Mouse (Mus musculus) cerebellum, adult 9-11 months (tissue): ENCODE measurements around the gene Parp11.
A peak's percentile ranks its signal among the peaks of the same experiment; 100 is the strongest.

Experiments used
- DNase-seq: peaks from one replicate; pipeline ENCODE4 v3.0.0; 2022

Gene Parp11

GRCm38 (mm10) chr6:127446436-127446890 is at the start of gene Parp11:
Gene Parp11 (plus strand): TSS chr6:127446840.
- DNase-seq: peak; percentile 23

DNA sequence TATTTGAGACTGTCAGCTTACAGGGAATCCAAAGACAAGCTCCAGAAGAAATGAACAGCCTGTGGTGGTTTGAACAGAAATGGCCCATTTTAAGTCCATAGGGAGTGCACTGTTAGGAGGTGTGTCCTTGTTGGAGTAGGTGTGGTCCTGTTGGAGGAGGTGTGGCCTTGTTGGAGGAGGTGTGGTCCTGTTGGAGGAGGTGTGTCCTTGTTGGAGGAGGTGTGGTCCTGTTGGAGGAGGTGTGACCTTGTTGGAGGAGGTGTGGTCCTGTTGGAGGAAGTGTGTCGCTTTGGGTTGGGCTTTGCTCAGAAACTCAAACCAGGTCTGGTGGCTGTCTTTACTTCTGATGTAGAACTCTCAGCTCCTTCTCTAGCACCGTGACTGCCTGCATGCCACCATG is 48.6 kb upstream of the Parp11 start:
- DNase-seq: no peak

GRCm38 (mm10) chr6:127401419-127401818 is 45.2 kb upstream of the Parp11 start:
- DNase-seq: no peak

DNA sequence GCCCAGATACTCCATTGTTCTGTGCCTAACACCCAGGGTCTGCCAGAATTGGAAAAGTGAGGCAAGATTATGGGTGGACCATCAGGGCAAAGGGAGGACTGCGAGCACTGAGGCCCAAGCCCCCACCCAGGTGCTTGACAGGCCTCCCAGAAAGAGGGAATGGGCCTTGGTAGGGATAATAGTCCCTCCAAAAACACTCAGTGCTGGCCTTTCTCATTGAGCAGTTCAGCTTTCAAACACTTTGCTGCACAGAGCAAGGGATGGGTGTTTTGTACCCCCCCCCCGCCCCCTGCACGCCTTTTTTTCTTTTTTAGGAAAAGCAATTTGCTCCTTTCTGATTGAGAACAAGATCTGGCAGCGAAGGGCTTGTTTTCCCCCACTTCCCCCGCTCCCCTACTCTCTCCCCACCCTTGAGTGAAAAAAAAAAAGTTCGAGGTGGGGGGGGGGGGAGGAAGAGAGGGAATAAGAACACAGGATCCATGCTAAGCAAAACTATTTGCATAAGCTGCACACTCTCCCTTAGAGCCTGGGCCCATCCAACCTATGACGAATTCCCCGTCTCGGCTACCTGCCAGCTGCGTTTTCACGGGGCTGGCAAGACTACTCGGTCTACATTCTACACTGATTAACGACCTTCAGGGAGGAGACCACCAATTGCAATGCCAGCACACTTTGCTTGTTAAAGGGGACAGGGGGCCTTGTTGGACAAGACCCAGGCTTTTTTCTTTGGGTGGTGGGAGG is 42.4 kb upstream of the Parp11 start:
- no peak for DNase-seq

DNA sequence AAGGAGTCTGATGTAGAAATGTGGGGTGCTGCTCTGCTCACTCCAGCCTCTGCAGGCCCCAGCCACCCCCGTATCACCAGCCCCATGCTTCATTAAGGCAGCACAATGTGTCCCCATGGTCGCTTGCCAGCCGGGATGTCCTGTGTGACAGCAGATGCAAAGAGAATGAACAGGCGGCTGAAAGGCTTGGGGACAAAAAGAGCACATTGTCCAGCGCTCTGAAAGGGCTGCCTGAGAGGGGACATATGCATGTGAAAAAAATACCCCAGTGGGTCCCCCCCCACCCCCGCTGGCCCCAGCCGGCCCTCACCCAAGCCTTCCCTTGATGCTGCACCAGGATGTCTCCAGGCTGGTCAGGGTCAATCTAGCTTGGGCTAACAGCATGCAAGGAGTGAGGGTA is 41.0 kb upstream of the Parp11 start:
- no peak for DNase-seq

- no peak for DNase-seq
Observed at GRCm38 (mm10) chr6:127407742-127408141, 38.9 kb upstream of the Parp11 start.

- no peak for DNase-seq
Observed at GRCm38 (mm10) chr6:127417525-127418184, 29.0 kb upstream of the Parp11 start.

GRCm38 (mm10) chr6:127418322-127418721 is 28.3 kb upstream of the Parp11 start:
- no peak for DNase-seq

GRCm38 (mm10) chr6:127420115-127420514 is 26.5 kb upstream of the Parp11 start:
- DNase-seq: no peak

GRCm38 (mm10) chr6:127425095-127425494 is 21.5 kb upstream of the Parp11 start:
- DNase-seq: no peak

DNA sequence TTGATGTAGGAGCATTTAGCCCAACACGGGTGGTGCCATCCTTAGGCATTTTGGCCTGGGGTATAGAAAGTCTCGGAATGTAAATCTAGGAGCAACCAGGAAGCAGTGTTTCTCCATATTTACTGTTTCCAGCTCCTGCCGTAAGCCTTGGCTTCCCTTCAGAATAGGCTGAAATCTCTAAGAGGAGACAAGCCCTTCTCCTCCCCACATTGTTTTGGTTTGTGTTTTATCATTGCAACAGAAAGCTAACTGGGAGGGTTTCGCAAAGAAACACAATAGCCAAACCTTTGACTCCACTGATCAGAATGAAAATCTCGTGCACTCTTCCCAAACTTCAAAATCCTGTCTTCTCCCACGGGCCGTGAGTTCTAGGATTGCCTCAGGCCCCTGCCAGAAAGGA is 15.9 kb upstream of the Parp11 start:
- no peak for DNase-seq

- no peak for DNase-seq
Observed at GRCm38 (mm10) chr6:127431196-127431766, 15.4 kb upstream of the Parp11 start.

GRCm38 (mm10) chr6:127433886-127434647 is 12.6 kb upstream of the Parp11 start:
- DNase-seq: no peak

DNA sequence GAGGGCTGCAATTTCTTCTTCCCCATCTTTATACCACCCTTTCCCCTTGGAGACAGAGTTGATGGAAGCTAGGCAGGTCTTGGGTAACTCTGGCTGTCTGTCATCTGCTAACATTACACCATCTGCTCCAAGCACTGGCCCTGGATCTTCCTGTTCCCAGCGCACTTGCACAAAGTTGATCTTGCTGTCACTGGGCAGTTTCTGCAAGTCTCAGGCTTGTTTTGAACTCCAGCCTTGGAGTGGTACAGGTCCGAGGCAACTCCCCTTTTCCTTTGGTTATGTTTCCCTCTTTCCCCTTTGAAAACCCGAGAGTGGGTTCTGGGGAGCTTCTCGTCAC is 12.0 kb upstream of the Parp11 start:
- DNase-seq: no peak

- no peak for DNase-seq
Observed at GRCm38 (mm10) chr6:127439063-127439462, 7.6 kb upstream of the Parp11 start.

DNA sequence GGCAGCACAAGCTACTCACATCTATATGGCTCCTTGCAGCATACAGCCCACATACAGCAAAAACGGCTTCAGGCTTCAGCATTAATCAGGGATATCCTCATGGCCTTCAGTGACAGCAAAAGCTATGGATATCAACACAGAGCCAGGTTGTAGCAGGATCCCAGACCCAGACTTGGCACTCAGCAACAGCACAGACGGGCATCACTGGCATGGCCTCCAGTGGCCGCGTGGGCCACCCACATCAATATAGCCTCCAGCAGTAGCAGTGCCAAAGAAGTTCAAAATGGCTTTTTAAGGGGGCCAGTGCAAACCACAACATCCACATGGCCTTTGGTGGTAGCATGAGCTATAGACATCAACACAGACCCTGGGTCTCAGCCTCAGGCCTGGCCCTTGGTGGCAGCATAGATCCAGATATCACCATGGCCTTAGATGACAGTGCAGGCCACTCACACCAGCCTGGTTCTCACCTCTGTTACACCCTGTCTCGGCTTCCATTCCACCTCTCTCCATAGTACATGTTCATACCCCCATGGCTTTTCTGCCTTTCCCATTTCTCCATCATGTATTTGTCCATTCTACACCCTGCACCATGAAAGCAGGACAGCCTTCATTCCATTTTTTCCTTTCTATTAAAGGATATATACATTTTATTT is 7.0 kb upstream of the Parp11 start:
- DNase-seq: no peak

DNA sequence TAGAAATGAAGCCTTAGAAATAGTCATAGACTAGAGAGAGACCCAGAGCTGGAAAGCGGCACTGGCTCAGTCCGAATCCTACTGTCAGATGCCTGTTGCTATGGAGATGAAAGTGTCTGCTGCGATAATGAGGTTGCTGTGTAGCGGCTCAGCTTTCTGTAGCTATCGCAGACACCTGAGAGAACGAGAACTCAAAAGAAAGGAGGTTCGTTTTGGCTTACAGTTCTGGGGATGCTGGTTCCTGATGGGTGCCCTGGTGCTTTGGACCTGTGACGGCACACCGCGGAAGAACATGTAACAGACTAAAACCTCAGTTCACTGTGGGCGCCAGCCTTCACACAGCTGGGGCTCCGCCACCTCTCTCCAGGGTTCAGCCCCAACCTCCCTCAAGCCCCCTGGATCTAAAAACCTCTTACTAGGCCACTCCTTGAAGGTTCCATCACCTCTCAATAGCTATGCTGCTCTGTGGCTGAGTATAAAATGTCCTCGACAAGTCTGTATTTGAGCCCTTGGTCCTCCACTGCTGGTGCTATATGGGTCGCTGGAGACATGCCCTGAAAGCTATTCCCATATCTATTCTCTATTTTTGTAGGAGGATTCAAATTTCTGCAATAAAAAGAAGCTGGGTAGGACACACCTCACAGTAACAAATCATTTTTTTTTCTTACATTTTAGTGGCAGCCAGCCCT is 6.1 kb upstream of the Parp11 start:
- no peak for DNase-seq

- DNase-seq: no peak
Observed at GRCm38 (mm10) chr6:127442584-127442983, 4.1 kb upstream of the Parp11 start.

GRCm38 (mm10) chr6:127443910-127444309 is 2.7 kb upstream of the Parp11 start:
- DNase-seq: no peak

DNA sequence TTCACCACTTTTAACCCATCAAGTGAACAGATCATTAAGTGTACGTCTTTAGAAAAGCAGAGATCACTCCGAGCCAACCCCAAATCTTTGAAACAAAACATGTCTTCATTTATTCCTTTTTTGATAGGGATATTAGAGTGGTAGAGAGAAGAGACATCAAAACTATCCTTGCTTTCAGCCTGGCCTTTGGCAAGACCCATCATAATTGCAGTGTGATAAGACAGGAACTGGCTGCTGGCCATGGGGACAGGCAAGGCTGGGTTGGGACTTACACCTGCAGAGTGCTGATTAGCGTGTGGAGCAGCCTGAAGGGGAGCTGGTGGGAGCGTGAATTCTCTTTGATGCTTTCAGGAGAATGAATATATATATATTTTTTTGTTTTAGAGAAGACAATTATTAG is 2.2 kb upstream of the Parp11 start:
- no peak for DNase-seq

DNA sequence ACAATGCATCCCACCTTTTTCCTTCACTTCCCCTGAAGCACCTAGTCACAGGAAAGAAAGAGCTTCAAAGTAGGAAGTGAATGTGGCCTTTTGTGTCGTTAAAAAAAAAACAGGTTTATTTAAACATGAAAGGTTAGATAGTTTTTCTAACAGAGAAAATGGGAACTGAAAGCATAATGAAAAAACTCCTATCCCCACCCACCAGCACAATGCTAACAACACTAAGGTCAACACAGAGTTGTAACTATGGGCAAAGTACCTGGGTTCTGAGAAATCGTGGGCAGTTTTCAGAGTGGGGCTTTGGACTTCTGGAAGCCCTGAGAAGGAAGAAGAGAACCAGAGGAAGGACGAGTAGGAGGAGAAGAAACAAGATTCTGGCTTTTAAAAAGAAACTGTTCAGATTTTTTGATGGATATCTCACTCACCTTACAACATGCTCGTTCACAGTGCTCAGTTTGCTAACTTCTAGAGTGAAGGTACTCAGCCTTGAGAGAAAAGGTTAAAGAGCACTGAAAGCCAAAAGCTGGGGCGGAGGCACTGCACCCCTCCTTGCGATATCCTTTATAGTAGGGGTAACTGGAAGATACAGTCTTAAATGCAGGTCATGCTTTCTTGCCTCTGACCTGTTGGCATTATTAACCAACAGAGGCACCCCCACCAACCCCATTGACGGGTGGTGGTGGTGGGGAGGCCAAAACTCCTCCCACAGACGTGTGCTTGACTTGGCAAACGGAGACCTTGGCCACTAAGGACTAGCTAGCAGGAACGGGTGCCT is 1.2 kb downstream of the Parp11 start:
- no peak for DNase-seq

DNA sequence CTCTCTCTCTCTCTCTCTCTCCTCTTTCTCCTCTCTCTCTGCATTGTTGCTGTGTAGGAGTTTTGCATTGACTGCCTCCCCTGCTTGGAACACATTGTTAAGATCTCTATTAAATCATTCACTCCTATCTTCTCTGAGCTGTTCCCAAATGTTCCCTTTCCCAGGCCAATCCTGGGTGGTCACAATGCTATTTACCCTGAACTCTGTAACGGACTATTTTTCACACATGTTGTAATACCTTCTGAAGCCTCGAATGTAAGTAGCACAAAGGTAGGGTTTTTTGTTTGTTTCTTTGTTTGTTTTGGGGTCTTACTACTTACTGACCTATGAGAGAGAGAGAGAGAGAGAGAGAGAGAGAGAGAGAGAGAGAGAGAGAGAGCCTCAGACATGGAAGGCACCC is 2.2 kb downstream of the Parp11 start:
- no peak for DNase-seq
